Comparison of ENCODE assay signal across 8 mouse cellular contexts in genomic region chr17:8282821-8283525, GRCm38 (mm10). TPM values are rescaled to one million over a fixed set of nuclear protein-coding genes. Genes with fewer than 3 reads are reported as not detected.
DNase-seq lines count a peak whose midpoint lies in the region; ATAC-seq lines count a peak whose summit lies in the region.

Gene Mpc1, plus strand, starts transcription at chr17:8282904.

- peaks cover 11% of the 10 kb centered on the region for H3K4me1 ChIP-seq in embryonic facial prominence, embryonic 14.5 days (ENCODE audit: control insufficient read depth, insufficient read depth, low read length)
- peaks cover 16% of the 10 kb centered on the region for H3K4me1 ChIP-seq in limb, embryonic 12.5 days (replicated peaks)
- H3K4me1 ChIP-seq in midbrain, embryonic 14.5 days (ENCODE audit: control insufficient read depth, insufficient read depth, low read length): peaks cover 16% of the 10 kb centered on the region

- peak; percentile 56 to 61 for DNase-seq in B cell, adult 2 months
- DNase-seq in adrenal gland, postnatal 4 days (ENCODE audit: low spot score in 2 of 2): peak; percentile 31 to 47
- peak; percentile 75 for DNase-seq in embryonic facial prominence, embryonic 14.5 days (ENCODE audit: low spot score)
- peak; percentile 79 for DNase-seq in heart, adult 8-10 months (ENCODE audit: low spot score)
- peak; percentile 93 to 96 for DNase-seq in kidney, adult 8-10 months
- DNase-seq in midbrain, embryonic 14.5 days: peak; percentile 70
- peak; percentile 56 to 72 for DNase-seq in spleen, postnatal 10 days (ENCODE audit: low spot score in 2 of 2)

- peak; percentile 70 for ATAC-seq in embryonic facial prominence, embryonic 14.5 days (ENCODE audit: low read depth)
- peak; percentile 77 for ATAC-seq in limb, embryonic 12.5 days (ENCODE audit: insufficient number of reproducible peaks, insufficient read depth, low FRiP score, low TSS enrichment, low read depth)
- ATAC-seq in midbrain, embryonic 14.5 days (ENCODE audit: low FRiP score, low TSS enrichment): peak; percentile 69

- H3K27ac ChIP-seq in embryonic facial prominence, embryonic 14.5 days (replicated peaks; ENCODE audit: low read depth, low read length): peak within 1 kb of the TSS; percentile 92
- H3K27ac ChIP-seq in limb, embryonic 12.5 days: peak within 1 kb of the TSS; percentile 94
- peak within 1 kb of the TSS; percentile 90 for H3K27ac ChIP-seq in midbrain, embryonic 14.5 days (replicated peaks; ENCODE audit: low read depth, low read length)

- WGBS in embryonic facial prominence, embryonic 14.5 days: 1% methylated on average over 27 of the region's 35 CpGs
- 1% methylated on average over 35 of the region's 35 CpGs for whole genome bisulfite sequencing in limb, embryonic 12.5 days
- WGBS in midbrain, embryonic 14.5 days: 2% methylated on average over 35 of the region's 35 CpGs

- peak within 1 kb of the TSS; percentile 83 for H3K9ac ChIP-seq in embryonic facial prominence, embryonic 14.5 days (ENCODE audit: low read depth, low read length)
- H3K9ac ChIP-seq in limb, embryonic 12.5 days (replicated peaks): peak within 1 kb of the TSS; percentile 79
- peak within 1 kb of the TSS; percentile 77 for H3K9ac ChIP-seq in midbrain, embryonic 14.5 days (replicated peaks; ENCODE audit: low read length)

- no peaks in the 10 kb centered on the region for H3K27me3 ChIP-seq in embryonic facial prominence, embryonic 14.5 days (replicated peaks; ENCODE audit: control insufficient read depth, insufficient read depth, low read length)
- H3K27me3 ChIP-seq in limb, embryonic 12.5 days: peaks cover 5% of the 10 kb centered on the region; the same call in 1 of the 2 replicates
- no peaks in the 10 kb centered on the region for H3K27me3 ChIP-seq in midbrain, embryonic 14.5 days (ENCODE audit: control insufficient read depth, insufficient read depth, low read length)

- no peaks in the 10 kb centered on the region for H3K36me3 ChIP-seq in embryonic facial prominence, embryonic 14.5 days (ENCODE audit: control insufficient read depth, insufficient read depth, low read length)
- no peaks in the 10 kb centered on the region for H3K36me3 ChIP-seq in limb, embryonic 12.5 days
- no peaks in the 10 kb centered on the region for H3K36me3 ChIP-seq in midbrain, embryonic 14.5 days (ENCODE audit: control insufficient read depth, insufficient read depth, low read length)

- peak within 1 kb of the TSS; percentile 100 for H3K4me2 ChIP-seq in embryonic facial prominence, embryonic 14.5 days (ENCODE audit: low read depth, low read length)
- H3K4me2 ChIP-seq in limb, embryonic 12.5 days: peak within 1 kb of the TSS; percentile 100
- peak within 1 kb of the TSS; percentile 98 for H3K4me2 ChIP-seq in midbrain, embryonic 14.5 days (ENCODE audit: low read length)

- peak within 1 kb of the TSS; percentile 93 for H3K4me3 ChIP-seq in embryonic facial prominence, embryonic 14.5 days (ENCODE audit: low read depth, low read length)
- H3K4me3 ChIP-seq in limb, embryonic 12.5 days (replicated peaks): peak within 1 kb of the TSS; percentile 83
- peak within 1 kb of the TSS; percentile 78 for H3K4me3 ChIP-seq in midbrain, embryonic 14.5 days (replicated peaks; ENCODE audit: low read depth, low read length)

- no peaks in the 10 kb centered on the region for H3K9me3 ChIP-seq in embryonic facial prominence, embryonic 14.5 days (ENCODE audit: control insufficient read depth, low read length)
- no peaks in the 10 kb centered on the region for H3K9me3 ChIP-seq in limb, embryonic 12.5 days
- no peaks in the 10 kb centered on the region for H3K9me3 ChIP-seq in midbrain, embryonic 14.5 days (ENCODE audit: control insufficient read depth, low read length)

RNA-seq across cellular contexts. Expression of gene Mpc1, which starts in this region (rescaled TPM):
- 100 to 1,000 TPM in 1 of 2 experiments, 10 to 100 TPM in 1; 97.6 to 134 TPM for total RNA-seq in adrenal gland, postnatal 4 days (2021)
- 188 and 209 TPM in 2 replicates for polyA plus RNA-seq in embryonic facial prominence, embryonic 14.5 days (2014; fragmentation: Nextera tagmentation; extraction: Ambion mirVana)
- 100 to 1,000 TPM; 872 to 928 (median 908) TPM for total RNA-seq in heart, adult 8-10 months (2022)
- 106 and 119 TPM in 2 replicates for polyA plus RNA-seq in limb, embryonic 12.5 days (2016; fragmentation: Nextera tagmentation; extraction: Ambion mirVana)
- 282 and 326 TPM in 2 replicates for polyA plus RNA-seq in midbrain, embryonic 14.5 days (2014; fragmentation: Nextera tagmentation; extraction: Ambion mirVana)

Comparison
In these comparisons a context has a peak if more than half of its experiments do, and no peak if none do; other contexts are left out.
1. Peak in every context shown above with its lines: DNase-seq, ATAC-seq, H3K4me3 ChIP-seq and H3K27ac ChIP-seq.
2. RNA of gene Mpc1 (total RNA-seq): 872 to 928 TPM in heart, adult 8-10 months; 97.6 to 134 TPM in adrenal gland, postnatal 4 days; every median in the first group is over 4 times any median in the second.
3. DNase-seq: peak in every context shown above with its lines; median percentile 94 in kidney, adult 8-10 months; 79 in heart, adult 8-10 months; 75 in embryonic facial prominence, embryonic 14.5 days; 70 in midbrain, embryonic 14.5 days; 64 in spleen, postnatal 10 days; 58 in B cell, adult 2 months; 39 in adrenal gland, postnatal 4 days.